Mouse (Mus musculus): ENCODE results near the gene Eif3m.

Eif3m gene

GRCm38 (mm10) chr2:105016192-105016966 is 501 bp downstream of the Eif3m start:
- no peak for DNase-seq

- DNase-seq, result no peak
Measured at GRCm38 (mm10) chr2:105007236-105007635, 9.6 kb downstream of the Eif3m start.

- DNase-seq, result no peak
Measured at GRCm38 (mm10) chr2:104996201-104996600, 20.7 kb downstream of the Eif3m start.

GRCm38 (mm10) chr2:104994436-104994835 is 22.4 kb downstream of the Eif3m start:
- no peak for DNase-seq

GRCm38 (mm10) chr2:104988974-104989373 is 27.9 kb downstream of the Eif3m start:
- DNase-seq, result no peak

GRCm38 (mm10) chr2:104985796-104986195 is 31.1 kb downstream of the Eif3m start:
- no peak for DNase-seq

- no peak for DNase-seq
Measured at GRCm38 (mm10) chr2:104981712-104982111, 35.2 kb downstream of the Eif3m start.

- no peak for DNase-seq
Measured at GRCm38 (mm10) chr2:104964492-104964891, 52.4 kb downstream of the Eif3m start.
